Comparison of ENCODE assay signal across 8 mouse cellular contexts in the genomic region with DNA sequence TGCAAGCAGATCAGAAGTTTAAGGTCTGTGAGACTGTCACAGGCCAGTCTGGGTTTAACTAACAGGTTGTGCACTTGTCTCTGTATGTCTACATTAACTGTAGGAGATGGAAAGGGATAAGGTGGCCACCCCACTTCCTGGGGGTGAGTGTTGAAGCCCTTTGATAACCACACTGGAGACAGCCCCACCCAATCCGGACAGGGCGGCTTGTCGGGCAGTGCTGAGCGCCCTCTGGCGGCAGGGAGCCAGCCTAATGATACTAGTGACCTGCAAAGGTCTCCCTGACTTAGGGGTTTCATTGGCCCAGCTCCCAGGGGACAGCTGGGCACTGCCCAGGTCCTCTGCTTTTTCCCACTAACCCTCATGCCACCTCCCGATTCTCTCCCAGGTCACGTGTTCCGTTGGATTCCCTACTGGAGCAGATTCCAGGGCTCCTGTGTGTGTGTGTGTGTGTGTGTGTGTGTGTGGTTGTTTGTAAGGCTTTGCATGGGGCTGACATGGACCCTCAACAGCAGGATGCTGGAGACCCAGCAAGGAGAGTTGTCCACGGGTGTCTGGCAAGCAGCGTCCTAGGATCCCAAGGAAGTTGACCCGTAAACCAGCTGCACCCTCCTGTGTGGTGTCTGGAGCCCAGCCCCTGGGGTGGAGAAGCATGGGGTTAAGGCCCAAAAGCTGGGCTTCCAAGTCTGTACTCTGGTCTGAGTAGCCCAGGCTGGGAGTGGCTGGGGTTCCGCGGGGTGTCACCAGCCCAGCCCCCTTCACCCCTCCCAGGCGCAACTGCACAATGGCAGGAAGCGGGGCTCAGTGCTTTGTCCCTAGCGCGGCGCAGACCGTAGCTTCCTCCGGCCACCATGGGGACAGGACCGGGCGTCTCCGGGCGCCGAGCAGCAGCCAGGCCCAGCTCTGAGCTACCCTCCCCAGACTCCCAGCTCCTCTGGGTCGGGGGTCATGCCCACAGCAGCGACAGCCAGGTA. TPM values are rescaled to one million over a fixed set of nuclear protein-coding genes. Genes with fewer than 3 reads are reported as not detected.
DNase-seq lines count a peak whose midpoint lies in the region; ATAC-seq and TF ChIP-seq lines count a peak whose summit lies in the region.

No protein-coding gene starts in this region.

- H3K27ac ChIP-seq in intestine, postnatal 0 days (ENCODE audit: low read depth, low read length) = peak overlapping the region; percentile 60; the same call in 1 of the 2 replicates
- H3K27ac ChIP-seq in neural tube, embryonic 13.5 days (replicated peaks) = peak overlapping the region; percentile 67

- peak overlapping the region; percentile 17 for H3K4me3 ChIP-seq in intestine, postnatal 0 days (ENCODE audit: low read depth, low read length)
- peak overlapping the region; percentile 18 for H3K4me3 ChIP-seq in neural tube, embryonic 13.5 days

- no peaks in the 10 kb centered on the region for H3K9me3 ChIP-seq in intestine, postnatal 0 days (ENCODE audit: control insufficient read depth)
- H3K9me3 ChIP-seq in neural tube, embryonic 13.5 days = no peaks in the 10 kb centered on the region

- H3K4me1 ChIP-seq in intestine, postnatal 0 days (replicated peaks; ENCODE audit: control insufficient read depth, insufficient read depth, low read length) = no peaks in the 10 kb centered on the region; the same call in 1 of the 2 replicates
- H3K4me1 ChIP-seq in neural tube, embryonic 13.5 days (replicated peaks) = peaks cover 34% of the 10 kb centered on the region

- H3K27me3 ChIP-seq in intestine, postnatal 0 days (replicated peaks; ENCODE audit: control insufficient read depth, insufficient read depth, low read length) = no peaks in the 10 kb centered on the region
- H3K27me3 ChIP-seq in neural tube, embryonic 13.5 days = no peaks in the 10 kb centered on the region

- 0 out of 2 replicates have a peak overlapping the region, but pooled peaks have one; percentile 11 for H3K9ac ChIP-seq in intestine, postnatal 0 days (ENCODE audit: low read depth, low read length)
- peak overlapping the region; percentile 56 for H3K9ac ChIP-seq in neural tube, embryonic 13.5 days

- ATAC-seq in activated CD4-positive, CD25-positive, alpha-beta regulatory T cell, adult 4 months = peak; percentile 79
- peak; percentile 41; the same call in 1 of the 2 replicates for ATAC-seq in intestine, postnatal 0 days
- peak; percentile 27 for ATAC-seq in neural tube, embryonic 13.5 days (ENCODE audit: low read depth)

- 33% methylated on average over 27 of the region's 27 CpGs for WGBS in intestine, postnatal 0 days
- 18% methylated on average over 27 of the region's 27 CpGs for WGBS in neural tube, embryonic 13.5 days

- H3K4me2 ChIP-seq in intestine, postnatal 0 days (replicated peaks; ENCODE audit: low read depth) = peak overlapping the region; percentile 27
- H3K4me2 ChIP-seq in neural tube, embryonic 13.5 days = no peak overlapping the region

- peaks cover 3% of the 10 kb centered on the region; the same call in 1 of the 2 replicates for H3K36me3 ChIP-seq in intestine, postnatal 0 days (ENCODE audit: control insufficient read depth, insufficient read depth)
- no peaks in the 10 kb centered on the region for H3K36me3 ChIP-seq in neural tube, embryonic 13.5 days

- peak; percentile 92 for TF ChIP-seq CTCF in intestine, postnatal 0 days (IDR thresholded peaks at IDR 0.05; ENCODE audit: low read depth)

- DNase-seq in B cell, adult 2 months = peak; percentile 86 to 88
- peak; percentile 81 for DNase-seq in embryo, embryonic 10 days (ENCODE audit: low spot score)
- peak; percentile 99 for DNase-seq in heart, adult 11 months
- peak; percentile 81 to 89 for DNase-seq in lung, adult 18-20 months
- DNase-seq in urinary bladder, postnatal 14 days (ENCODE audit: low spot score) = peak; percentile 82

RNA-seq across cellular contexts. Expression of a gene that starts 19.5 kb away (rescaled TPM):
- 100 to 1,000 TPM; 132 to 150 TPM for polyA plus RNA-seq in activated CD4-positive, CD25-positive, alpha-beta regulatory T cell, adult 4 months (2017; shearing (Covaris generic))
- 0.82 and 1.2 TPM in 2 replicates for polyA plus RNA-seq in intestine, postnatal 0 days (2015; fragmentation: Nextera tagmentation; extraction: Ambion mirVana)
- polyA plus RNA-seq in neural tube, embryonic 13.5 days (2015; fragmentation: Nextera tagmentation; extraction: Ambion mirVana) = 0.84 and 1.8 TPM in 2 replicates

RNA-seq across cellular contexts. Expression of a gene that starts 23.9 kb away (rescaled TPM):
- 1 to 10 TPM; 1.3 to 2.6 TPM for polyA plus RNA-seq in activated CD4-positive, CD25-positive, alpha-beta regulatory T cell, adult 4 months (2017; shearing (Covaris generic))
- polyA plus RNA-seq in intestine, postnatal 0 days (2015; fragmentation: Nextera tagmentation; extraction: Ambion mirVana) = 14.0 and 19.6 TPM in 2 replicates
- polyA plus RNA-seq in neural tube, embryonic 13.5 days (2015; fragmentation: Nextera tagmentation; extraction: Ambion mirVana) = 9.9 and 10.7 TPM in 2 replicates

RNA-seq across cellular contexts. Expression of a gene that starts 55.9 kb away (rescaled TPM):
- 1 to 10 TPM; 6.9 to 8.3 TPM for polyA plus RNA-seq in activated CD4-positive, CD25-positive, alpha-beta regulatory T cell, adult 4 months (2017; shearing (Covaris generic))
- 260 and 264 TPM in 2 replicates for polyA plus RNA-seq in intestine, postnatal 0 days (2015; fragmentation: Nextera tagmentation; extraction: Ambion mirVana)
- 0.21 and 0.51 TPM in 2 replicates for polyA plus RNA-seq in neural tube, embryonic 13.5 days (2015; fragmentation: Nextera tagmentation; extraction: Ambion mirVana)

RNA-seq across cellular contexts. Expression of a gene that starts 57.1 kb away (rescaled TPM):
- 10 to 100 TPM; 11.3 to 14.6 TPM for polyA plus RNA-seq in activated CD4-positive, CD25-positive, alpha-beta regulatory T cell, adult 4 months (2017; shearing (Covaris generic))
- polyA plus RNA-seq in intestine, postnatal 0 days (2015; fragmentation: Nextera tagmentation; extraction: Ambion mirVana) = 9.7 and 10.7 TPM in 2 replicates
- polyA plus RNA-seq in neural tube, embryonic 13.5 days (2015; fragmentation: Nextera tagmentation; extraction: Ambion mirVana) = 26.4 and 27.1 TPM in 2 replicates

RNA-seq across cellular contexts. Expression of a gene that starts 57.9 kb away (rescaled TPM):
- not detected for polyA plus RNA-seq in activated CD4-positive, CD25-positive, alpha-beta regulatory T cell, adult 4 months (2017; shearing (Covaris generic))
- polyA plus RNA-seq in intestine, postnatal 0 days (2015; fragmentation: Nextera tagmentation; extraction: Ambion mirVana) = 0.08 TPM in 1 of 2 replicates, not detected in the other
- polyA plus RNA-seq in neural tube, embryonic 13.5 days (2015; fragmentation: Nextera tagmentation; extraction: Ambion mirVana) = 1.2 and 1.3 TPM in 2 replicates

Comparison
In these comparisons a context has a peak if more than half of its experiments do, and no peak if none do; other contexts are left out.
1. Peak in every context shown above with its lines: DNase-seq, ATAC-seq, H3K4me3 ChIP-seq and H3K27ac ChIP-seq.
2. ATAC-seq: peak in every context shown above with its lines; median percentile 79 in activated CD4-positive, CD25-positive, alpha-beta regulatory T cell, adult 4 months; 41 in intestine, postnatal 0 days; 27 in neural tube, embryonic 13.5 days.
3. RNA of a gene that starts 19.5 kb away (polyA plus RNA-seq): 132 to 150 TPM in activated CD4-positive, CD25-positive, alpha-beta regulatory T cell, adult 4 months; 0.82 to 1.2 TPM in intestine, postnatal 0 days and 0.84 to 1.8 TPM in neural tube, embryonic 13.5 days; every median in the first group is over 10 times any median in the second.
4. RNA of a gene that starts 55.9 kb away (polyA plus RNA-seq): 260 to 264 TPM in intestine, postnatal 0 days; 6.9 to 8.3 TPM in activated CD4-positive, CD25-positive, alpha-beta regulatory T cell, adult 4 months and 0.21 to 0.51 TPM in neural tube, embryonic 13.5 days; every median in the first group is over 10 times any median in the second.